Mouse (Mus musculus) cerebellum, adult 2 months (tissue): Measurements from ENCODE around the gene Pde4c. TPM values are rescaled to one million over a fixed set of nuclear protein-coding genes. Genes with fewer than 3 reads are reported as not detected.

Source experiments
- DNase-seq, 2 experiments: peaks; one replicate each; pipeline ENCODE4 v3.0.0; 2021
- H3K27ac ChIP-seq: fragments of 200-500 bp; 2 replicates; pipeline ENCODE4 v1.5.1; 2012; ENCODE audit warnings: low read length, control low read depth, inconsistent platforms; ENCODE audit not compliant: insufficient read depth
- H3K27me3 ChIP-seq: fragments of 200-500 bp; 2 replicates; pipeline ENCODE4 v1.6.1; 2012; ENCODE audit warnings: inconsistent platforms, mild to moderate bottlenecking, low read length, moderate library complexity; ENCODE audit not compliant: control insufficient read depth, insufficient read depth
- H3K4me1 ChIP-seq: fragments of 200-500 bp; 2 replicates; pipeline ENCODE4 v1.6.1; 2011; ENCODE audit warnings: low read length; ENCODE audit not compliant: control insufficient read depth, insufficient read depth
- H3K4me3 ChIP-seq: fragments of 200-500 bp; replicated peaks from 2 replicates; pipeline ENCODE3; 2011; ENCODE audit warnings: mild to moderate bottlenecking, low read depth, low read length, control low read depth; ENCODE audit not compliant: insufficient read depth
- CTCF ChIP-seq: fragments of 200-500 bp; IDR thresholded peaks from 2 replicates; pipeline ENCODE4 v1.5.1; 2011; ENCODE audit warnings: low read depth, mild to moderate bottlenecking, control low read depth, low read length, moderate library complexity, borderline replicate concordance; ENCODE audit not compliant: insufficient read depth
- POLR2A ChIP-seq: fragments of 200-500 bp; IDR thresholded peaks from 2 replicates; pipeline ENCODE4 v1.6.1; 2011; ENCODE audit warnings: low read length, control low read depth, borderline replicate concordance; ENCODE audit not compliant: insufficient read depth
- WGBS: fragments of 180-500 bp; shearing (Covaris S2); methylation state at CpG from one replicate; pipeline ENCODE4 v1.1.7; 2018; 5-methylcytosine and 5-hydroxymethylcytosine counted together
- polyA plus RNA-seq: library from polyadenylated mRNA; depleted of rRNA; stranded (reverse); fragments of >200 nt; gene quantifications from 2 replicates; pipeline ENCODE4 v1.2.3, GENCODE M21; 2012

Pde4c gene
- polyA plus RNA-seq, 1 experiment: 3.0 TPM

GRCm38 (mm10) chr8:70681410-70681809 lies 42.1 kb upstream of the Pde4c start:
- H3K4me3 ChIP-seq: no peak overlapping the region
- no peak for DNase-seq
- H3K4me1 ChIP-seq: peaks cover 10% of the 10 kb centered on the region; the same call in 1 of the 2 replicates
- no peaks in the 10 kb centered on the region for H3K27me3 ChIP-seq
- no peak overlapping the region for H3K27ac ChIP-seq
- 92% methylated on average over 3 of the region's 3 CpGs for WGBS
- TF ChIP-seq CTCF (no peak), POLR2A (no peak)

DNA sequence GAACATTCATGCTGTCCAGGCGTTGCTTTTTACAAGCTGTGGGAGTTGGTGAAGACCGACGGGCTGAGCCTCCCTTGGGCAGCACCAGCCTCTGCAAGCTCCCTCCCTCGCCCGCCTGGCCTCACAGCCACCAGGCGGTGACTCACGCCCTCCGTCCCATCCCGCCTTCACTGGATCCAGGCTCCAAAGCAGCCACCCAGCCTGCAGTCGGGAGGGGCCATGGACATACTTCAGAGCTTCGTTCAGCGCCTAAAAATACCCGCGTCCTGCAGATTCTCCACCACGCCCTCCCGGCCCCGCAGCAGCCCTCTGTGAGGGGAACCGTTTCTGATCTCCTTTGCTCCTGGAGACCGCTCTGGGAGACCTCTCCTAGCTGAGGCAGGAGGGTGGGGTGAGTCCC lies 41.3 kb upstream of the Pde4c start:
- H3K27me3 ChIP-seq: no peaks in the 10 kb centered on the region
- no peak overlapping the region for H3K27ac ChIP-seq
- peak in 1 of 2 experiments; percentile 39 for DNase-seq
- 13% methylated on average over 19 of the region's 19 CpGs for WGBS
- H3K4me1 ChIP-seq: peaks cover 10% of the 10 kb centered on the region; the same call in 1 of the 2 replicates
- no peak for TF ChIP-seq CTCF
- no peak for TF ChIP-seq POLR2A
- no peak overlapping the region for H3K4me3 ChIP-seq

GRCm38 (mm10) chr8:70682692-70683091 lies 40.8 kb upstream of the Pde4c start:
- 58% methylated on average over 3 of the region's 3 CpGs for WGBS
- Histone ChIP-seq H3K27ac (no peak overlapping the region), H3K4me1 (peaks cover 15% of the 10 kb centered on the region), H3K4me3 (no peak overlapping the region), H3K27me3 (no peaks in the 10 kb centered on the region)
- DNase-seq: no peak
- TF ChIP-seq CTCF (no peak), POLR2A (no peak)

GRCm38 (mm10) chr8:70684291-70684690 lies 39.2 kb upstream of the Pde4c start:
- H3K27me3 ChIP-seq: no peaks in the 10 kb centered on the region
- H3K4me1 ChIP-seq: peaks cover 16% of the 10 kb centered on the region
- DNase-seq: no peak
- WGBS: 32% methylated on average over 7 of the region's 7 CpGs
- no peak overlapping the region for H3K27ac ChIP-seq
- H3K4me3 ChIP-seq: no peak overlapping the region
- TF ChIP-seq POLR2A: no peak
- TF ChIP-seq CTCF: no peak

DNA sequence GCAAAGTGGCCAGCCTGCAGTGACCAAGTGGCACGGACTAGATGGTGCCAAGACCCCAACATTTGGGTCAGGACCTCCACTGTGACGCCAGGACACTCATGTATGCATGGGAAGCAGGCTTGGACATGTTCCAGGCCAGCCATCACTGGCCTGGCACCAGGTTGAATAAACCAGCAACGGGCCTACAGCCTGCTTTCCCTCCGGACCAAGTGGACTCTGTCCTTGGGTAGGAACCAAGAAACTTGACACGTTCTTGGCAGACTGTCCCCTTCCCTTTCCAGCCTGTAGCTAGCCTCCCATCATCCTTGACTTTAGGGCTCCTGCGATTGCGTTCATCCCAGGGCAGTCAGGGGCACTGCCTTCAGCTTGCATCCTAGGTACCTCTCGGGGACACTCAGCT lies 35.9 kb upstream of the Pde4c start:
- Histone ChIP-seq H3K4me3 (no peak overlapping the region), H3K27me3 (no peaks in the 10 kb centered on the region), H3K4me1 (peaks cover 15% of the 10 kb centered on the region), H3K27ac (no peak overlapping the region)
- TF ChIP-seq CTCF: no peak
- TF ChIP-seq POLR2A: no peak
- no peak for DNase-seq
- WGBS: 21% methylated on average over 8 of the region's 8 CpGs

DNA sequence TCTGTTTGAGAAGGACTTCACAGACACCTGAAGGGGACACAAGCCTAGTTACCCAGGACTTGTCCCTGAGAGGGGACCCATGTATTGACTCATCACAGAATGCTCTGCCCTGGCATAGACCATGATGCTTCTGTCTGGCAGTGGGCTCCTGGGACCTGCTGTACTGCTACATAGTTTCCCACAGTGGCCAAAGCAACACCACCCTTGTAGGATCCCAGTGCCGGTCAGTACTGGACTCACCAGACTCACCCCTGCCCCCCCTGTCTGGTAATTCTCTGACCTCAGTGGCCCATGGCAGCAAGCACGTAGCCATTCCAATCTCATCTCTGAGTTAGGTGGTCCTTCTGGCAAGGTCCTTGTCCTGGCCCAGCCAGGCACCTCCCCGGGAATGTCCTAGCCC lies 35.4 kb upstream of the Pde4c start:
- no peak for DNase-seq
- no peaks in the 10 kb centered on the region for H3K27me3 ChIP-seq
- 78% methylated on average over 3 of the region's 3 CpGs for WGBS

GRCm38 (mm10) chr8:70689892-70690390 lies 33.6 kb upstream of the Pde4c start:
- H3K4me1 ChIP-seq: peaks cover 9% of the 10 kb centered on the region
- H3K27ac ChIP-seq: no peak overlapping the region
- 70% methylated on average over 5 of the region's 5 CpGs for WGBS
- TF ChIP-seq POLR2A (no peak), CTCF (no peak)
- DNase-seq: no peak
- H3K4me3 ChIP-seq: no peak overlapping the region
- H3K27me3 ChIP-seq: no peaks in the 10 kb centered on the region

More for the DNA sequence above, 35.4 kb upstream of the Pde4c start:
- H3K27ac ChIP-seq: no peak overlapping the region
- H3K4me1 ChIP-seq: peaks cover 15% of the 10 kb centered on the region
- TF ChIP-seq POLR2A (no peak), CTCF (no peak)
- H3K4me3 ChIP-seq: no peak overlapping the region

DNA sequence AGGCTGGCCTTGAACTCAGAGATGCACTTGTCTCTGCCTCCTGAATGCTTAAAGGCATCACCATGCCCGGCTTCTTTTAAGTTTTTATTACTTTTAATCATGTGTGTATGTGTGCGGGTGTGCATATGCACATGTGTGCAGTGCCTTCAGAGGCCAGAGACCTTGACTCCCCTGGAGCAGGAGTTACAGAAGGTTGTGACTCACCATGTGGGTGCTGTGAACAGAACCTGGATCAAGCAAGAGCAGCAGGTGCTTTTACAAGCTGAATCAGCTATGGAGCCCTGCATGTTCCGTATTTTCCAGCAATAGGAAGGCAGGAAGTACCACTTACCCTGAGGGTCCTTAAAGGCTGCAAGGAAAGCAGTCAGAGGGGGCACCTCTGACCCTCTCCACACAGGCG lies 32.3 kb upstream of the Pde4c start:
- H3K4me1 ChIP-seq: peaks cover 19% of the 10 kb centered on the region
- no peak for TF ChIP-seq POLR2A
- TF ChIP-seq CTCF: no peak
- no peak for DNase-seq
- WGBS: 78% methylated on average over 4 of the region's 4 CpGs
- H3K27ac ChIP-seq: no peak overlapping the region
- H3K27me3 ChIP-seq: no peaks in the 10 kb centered on the region
- no peak overlapping the region for H3K4me3 ChIP-seq
